Mouse (Mus musculus) C2C12 (cell line): ENCODE results near the gene Fam114a1.

Experiments used
- CTCF ChIP-seq: IDR thresholded peaks from one replicate; pipeline ENCODE4 v1.5.1; 2011; ENCODE audit not compliant: control insufficient read depth, insufficient read depth, insufficient read length
- MAX ChIP-seq: IDR thresholded peaks from one replicate; pipeline ENCODE4 v1.6.1; 2011; ENCODE audit warnings: mild to moderate bottlenecking, control low read depth
- MYOD1 ChIP-seq: IDR thresholded peaks from one replicate; pipeline ENCODE4 v1.6.1; 2011; ENCODE audit warnings: low read depth; ENCODE audit not compliant: control insufficient read depth, insufficient read length
- USF1 ChIP-seq: IDR thresholded peaks from one replicate; pipeline ENCODE4 v1.6.1; 2011; ENCODE audit warnings: low read depth, mild to moderate bottlenecking, control low read depth, moderate library complexity

GRCm38 (mm10) chr5:65040463-65040862 is 70.6 kb downstream of the Fam114a1 start:
- TF ChIP-seq CTCF (no peak), MYOD1 (no peak), MAX (no peak), USF1 (no peak)
